Mouse (Mus musculus) bone marrow, adult 2 months (tissue): ENCODE measurements around the gene Kiz. TPM values are rescaled to one million over a fixed set of nuclear protein-coding genes. Genes with fewer than 3 reads are reported as not detected.
A peak's percentile ranks its signal among the peaks of the same experiment; 100 is the strongest.

ENCODE experiments used
- H3K27ac ChIP-seq: fragments of 200-500 bp; 2 replicates; pipeline ENCODE4 v1.5.1; 2012; ENCODE audit warnings: low read depth, mild to moderate bottlenecking, control low read depth, inconsistent platforms, low read length; ENCODE audit not compliant: control insufficient read depth, poor library complexity, insufficient read depth
- H3K4me1 ChIP-seq: fragments of 200-500 bp; 2 replicates; pipeline ENCODE4 v1.6.1; 2011; ENCODE audit warnings: low read length; ENCODE audit not compliant: control insufficient read depth, insufficient read depth
- H3K4me3 ChIP-seq: fragments of 200-500 bp; replicated peaks from 2 replicates; pipeline ENCODE3; 2011; ENCODE audit warnings: mild to moderate bottlenecking, low read depth, low read length, control low read depth; ENCODE audit not compliant: control insufficient read depth
- CTCF ChIP-seq: fragments of 200-500 bp; IDR thresholded peaks from 2 replicates; pipeline ENCODE4 v1.5.1; 2011; ENCODE audit warnings: low read length, control low read depth; ENCODE audit not compliant: control insufficient read depth, insufficient read depth
- POLR2A ChIP-seq: fragments of 200-500 bp; IDR thresholded peaks from 2 replicates; pipeline ENCODE4 v1.6.1; 2011; ENCODE audit warnings: low read depth, mild to moderate bottlenecking, control low read depth, low read length, borderline replicate concordance; ENCODE audit not compliant: control insufficient read depth
- WGBS: fragments of 180-500 bp; shearing (Covaris S2); methylation state at CpG from one replicate; pipeline ENCODE4 v1.1.7; 2018; 5-methylcytosine and 5-hydroxymethylcytosine counted together
- polyA plus RNA-seq: library from polyadenylated mRNA; stranded (reverse); fragments of >200 nt; gene quantifications from 2 replicates; pipeline ENCODE4 v1.2.4, GENCODE M21; 2011; ENCODE audit warnings: low replicate concordance; ENCODE audit not compliant: missing spikeins, insufficient read depth, insufficient read length

Gene Kiz
- polyA plus RNA-seq, 1 experiment = 37.8 TPM

DNA sequence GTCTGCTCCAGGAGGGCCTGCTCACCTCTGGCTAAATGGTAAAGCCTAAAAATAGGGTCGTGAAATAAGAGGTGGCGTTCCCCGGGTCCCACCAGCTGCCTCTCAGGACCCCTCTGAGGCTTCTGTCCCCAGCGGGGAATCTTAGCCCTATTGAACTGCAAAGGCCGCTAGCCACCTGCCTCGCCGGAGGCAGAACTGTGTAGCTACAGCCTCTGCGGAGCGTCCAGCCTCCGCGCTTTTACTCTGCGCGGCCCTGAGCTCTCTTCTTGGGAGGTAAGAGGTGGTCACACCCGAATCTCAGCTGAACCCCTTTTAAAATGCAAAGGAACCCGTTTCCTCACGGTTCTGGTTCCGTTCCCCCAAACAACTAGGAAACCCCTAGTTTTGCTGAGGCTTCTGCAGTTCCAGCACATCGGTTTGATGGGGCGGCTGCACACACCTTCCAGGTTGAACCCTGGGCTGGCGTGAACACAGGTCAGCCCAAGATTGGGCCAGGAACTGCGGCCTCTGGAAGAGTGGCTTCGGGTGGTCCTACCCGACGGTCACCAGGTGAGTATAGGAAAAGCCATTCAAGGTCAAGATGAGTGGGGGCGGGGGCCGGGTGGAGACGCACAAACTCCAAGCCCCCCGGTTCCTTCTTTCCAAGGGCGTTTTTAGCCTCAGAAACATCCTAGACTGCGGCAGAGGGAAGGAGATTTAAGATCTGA is 16.9 kb upstream of the Kiz start:
- no peak overlapping the region for H3K4me3 ChIP-seq
- no peaks in the 10 kb centered on the region for H3K4me1 ChIP-seq
- WGBS = 9% methylated on average over 30 of the region's 30 CpGs
- TF ChIP-seq CTCF (no peak), POLR2A (no peak)
- no peak overlapping the region for H3K27ac ChIP-seq

GRCm38 (mm10) chr2:146839303-146840030 is 16.2 kb upstream of the Kiz start:
- Histone ChIP-seq H3K27ac (no peak overlapping the region), H3K4me3 (no peak overlapping the region), H3K4me1 (no peaks in the 10 kb centered on the region)
- no peak for TF ChIP-seq CTCF
- no peak for TF ChIP-seq POLR2A
- WGBS = 8% methylated on average over 36 of the region's 36 CpGs

- no peak overlapping the region for H3K4me3 ChIP-seq
- WGBS = 44% methylated on average over 2 of the region's 2 CpGs
- TF ChIP-seq POLR2A = no peak
- TF ChIP-seq CTCF = no peak
- no peak overlapping the region for H3K27ac ChIP-seq
- no peaks in the 10 kb centered on the region for H3K4me1 ChIP-seq
Measured at GRCm38 (mm10) chr2:146847863-146848262, 7.8 kb upstream of the Kiz start.

DNA sequence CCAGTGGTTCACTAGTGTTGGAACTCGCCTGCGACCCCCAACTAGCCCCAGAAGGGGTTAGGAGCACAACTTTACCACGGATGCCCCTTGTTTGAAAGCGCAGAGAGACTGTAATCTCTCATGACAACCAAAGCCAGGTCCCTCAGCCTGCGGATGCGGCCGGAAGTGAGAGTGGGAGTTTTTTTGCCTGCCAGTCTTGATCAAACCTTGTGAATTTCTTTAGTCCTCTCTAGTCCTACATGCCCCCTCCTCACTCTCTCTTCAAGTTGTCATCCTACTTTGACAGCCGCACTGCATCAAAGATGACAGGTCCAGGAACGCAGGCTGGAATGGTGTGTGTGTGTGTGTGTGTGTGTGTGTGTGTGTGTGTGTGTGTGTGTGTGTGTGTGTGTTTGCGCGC is 456 bp downstream of the Kiz start:
- Histone ChIP-seq H3K4me1 (no peaks in the 10 kb centered on the region; the same call in 1 of the 2 replicates), H3K4me3 (peak overlapping the region; percentile 96), H3K27ac (peak overlapping the region; percentile 92)
- no peak for TF ChIP-seq CTCF
- WGBS = under 1% methylated on average over 11 of the region's 11 CpGs

DNA sequence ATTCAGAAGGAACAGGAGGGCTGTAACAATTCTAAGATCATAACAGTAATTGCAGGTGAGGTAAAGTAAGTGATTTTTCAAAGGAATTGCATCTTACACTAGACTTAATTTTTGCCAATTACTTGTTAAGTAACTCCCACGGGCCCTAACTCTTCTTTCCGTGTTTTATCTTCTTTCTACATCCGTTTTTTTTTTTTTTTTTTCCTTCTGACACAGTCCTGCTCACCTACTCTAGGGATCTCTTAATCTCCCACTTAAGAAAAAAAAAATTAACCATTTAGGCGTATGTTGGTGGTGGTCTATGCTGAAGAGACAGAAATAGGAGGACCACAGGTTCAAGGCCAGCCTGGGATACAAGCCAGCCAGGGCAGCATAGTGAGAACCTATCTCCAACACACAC is 1.2 kb downstream of the Kiz start:
- Histone ChIP-seq H3K4me3 (no peak overlapping the region), H3K4me1 (no peaks in the 10 kb centered on the region; the same call in 1 of the 2 replicates), H3K27ac (no peak overlapping the region)
- WGBS = 57% methylated on average over 4 of the region's 4 CpGs
- no peak for TF ChIP-seq CTCF
- no peak for TF ChIP-seq POLR2A

DNA sequence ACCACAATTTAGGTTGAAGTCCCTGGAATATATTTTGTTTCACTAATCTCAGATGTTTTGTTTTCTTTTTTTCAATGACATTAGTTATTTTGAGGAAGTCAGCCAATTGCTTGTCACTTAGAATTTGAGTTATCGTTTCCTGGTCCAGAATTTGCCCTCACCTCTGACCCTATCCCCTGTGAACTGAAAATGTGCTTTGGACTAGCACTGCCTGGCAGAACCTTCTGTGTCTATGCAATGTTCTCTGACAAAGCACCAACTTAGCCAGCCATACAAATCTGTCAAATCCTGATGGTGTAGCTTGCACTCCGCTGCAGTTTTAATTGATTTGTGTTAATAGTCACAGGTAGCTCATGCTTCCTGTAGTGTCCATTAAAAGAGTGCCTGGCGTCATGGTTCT is 10.1 kb downstream of the Kiz start:
- WGBS = 78% methylated on average over 3 of the region's 3 CpGs
- no peak overlapping the region for H3K4me3 ChIP-seq
- H3K4me1 ChIP-seq = no peaks in the 10 kb centered on the region; the same call in 1 of the 2 replicates
- no peak overlapping the region for H3K27ac ChIP-seq
- TF ChIP-seq CTCF (no peak), POLR2A (no peak)

DNA sequence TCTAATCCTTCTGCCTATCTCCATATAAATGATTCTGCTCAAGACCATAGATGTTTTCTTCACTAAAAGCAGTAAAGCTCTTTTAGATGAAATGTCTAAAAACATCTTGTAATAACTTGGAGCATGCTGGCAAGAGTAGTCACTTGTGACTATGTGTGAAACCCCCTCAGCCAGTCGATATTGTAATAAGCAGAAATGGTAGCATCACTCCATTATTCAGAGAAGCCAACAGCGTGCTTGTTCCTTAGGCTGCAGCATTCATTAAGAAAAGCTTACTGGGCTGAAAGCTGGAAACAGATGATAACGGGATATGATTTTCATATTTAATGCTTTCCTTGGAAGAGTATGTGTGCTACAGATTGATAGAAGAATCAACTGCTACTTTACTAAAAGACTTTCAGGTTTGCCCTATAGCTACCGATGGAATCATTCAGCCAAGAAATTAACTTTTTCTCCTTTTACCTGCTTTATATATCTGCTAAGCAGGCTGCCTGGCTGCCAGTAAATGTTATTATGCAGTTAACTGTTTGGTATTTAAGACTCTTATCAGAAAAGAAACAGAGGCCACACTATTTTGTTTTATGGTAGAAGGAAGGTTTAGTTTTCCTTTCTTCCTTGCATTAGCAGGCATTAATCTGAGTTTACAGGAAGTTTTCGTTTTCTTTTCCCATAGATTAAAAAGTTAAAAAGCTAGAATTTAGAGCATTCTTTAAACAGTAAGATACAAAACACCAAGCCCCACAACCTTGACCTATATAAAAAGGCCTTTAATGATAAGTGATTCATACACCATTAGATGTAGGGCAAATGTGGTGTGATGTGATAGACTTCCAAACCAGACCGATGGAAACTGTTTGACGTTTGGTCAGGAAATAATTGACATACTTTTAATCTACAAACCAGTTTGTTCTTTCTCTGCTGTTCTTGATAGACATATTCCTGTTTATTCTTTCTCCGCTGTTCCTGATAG is 15.9 kb downstream of the Kiz start:
- H3K4me1 ChIP-seq = no peaks in the 10 kb centered on the region; the same call in none of the 2 replicates
- TF ChIP-seq POLR2A (no peak), CTCF (no peak)
- WGBS = 80% methylated on average over 8 of the region's 8 CpGs
- no peak overlapping the region for H3K4me3 ChIP-seq
- H3K27ac ChIP-seq = no peak overlapping the region

- 31% methylated on average over 3 of the region's 3 CpGs for WGBS
- H3K27ac ChIP-seq = no peak overlapping the region
- H3K4me3 ChIP-seq = no peak overlapping the region
- H3K4me1 ChIP-seq = no peaks in the 10 kb centered on the region; the same call in none of the 2 replicates
- TF ChIP-seq POLR2A (no peak), CTCF (no peak)
Measured at GRCm38 (mm10) chr2:146872697-146873096, 17.0 kb downstream of the Kiz start.
